Mouse (Mus musculus) heart, embryonic 13.5 days (tissue): ENCODE measurements around the gene Dnase1l1. TPM values are rescaled to one million over a fixed set of nuclear protein-coding genes. Genes with fewer than 3 reads are reported as not detected.
A peak's percentile ranks its signal among the peaks of the same experiment; 100 is the strongest.

Source experiments
- ATAC-seq: fragments of 200-750 bp; cut with Nextera tagmentation; 2 replicates; pipeline ENCODE4 v1.8.0; 2017; ENCODE audit warnings: moderate TSS enrichment; ENCODE audit not compliant: insufficient number of reproducible peaks, low FRiP score, low TSS enrichment; ENCODE audit errors: extremely low read depth
- H3K27ac ChIP-seq: fragments of 300-500 bp; sonication (generic); replicated peaks from 2 replicates; pipeline ENCODE4 v1.5.1; 2015; ENCODE audit warnings: moderate library complexity, mild to moderate bottlenecking, inconsistent platforms
- H3K27me3 ChIP-seq: fragments of 300-500 bp; sonication (generic); replicated peaks from 2 replicates; pipeline ENCODE4 v1.6.1; 2015; ENCODE audit warnings: mild to moderate bottlenecking, inconsistent platforms
- H3K36me3 ChIP-seq: fragments of 300-500 bp; sonication (generic); 2 replicates; pipeline ENCODE4 v1.6.1; 2015; ENCODE audit warnings: mild to moderate bottlenecking, inconsistent platforms
- H3K4me1 ChIP-seq: fragments of 300-500 bp; sonication (generic); 2 replicates; pipeline ENCODE4 v1.6.1; 2015; ENCODE audit warnings: inconsistent platforms
- H3K4me2 ChIP-seq: fragments of 300-500 bp; sonication (generic); 2 replicates; pipeline ENCODE4 v1.6.1; 2015; ENCODE audit warnings: inconsistent platforms, mild to moderate bottlenecking, moderate library complexity
- H3K4me3 ChIP-seq: fragments of 300-500 bp; sonication (generic); 2 replicates; pipeline ENCODE4 v1.5.1; 2015; ENCODE audit warnings: moderate library complexity, mild to moderate bottlenecking, inconsistent platforms
- H3K9ac ChIP-seq: fragments of 300-500 bp; sonication (generic); 2 replicates; pipeline ENCODE4 v1.6.1; 2015; ENCODE audit warnings: inconsistent platforms, mild to moderate bottlenecking, moderate library complexity
- H3K9me3 ChIP-seq: fragments of 300-500 bp; sonication (generic); 2 replicates; pipeline ENCODE4 v1.6.1; 2016; ENCODE audit warnings: inconsistent platforms
- WGBS: fragments of 180-500 bp; shearing (Covaris S2); methylation state at CpG from one replicate; pipeline ENCODE4 v1.1.7; 2015; ENCODE audit warnings: mixed read lengths; 5-methylcytosine and 5-hydroxymethylcytosine counted together
- polyA plus RNA-seq: library from polyadenylated mRNA; unstranded; fragments of >200 nt; fragmentation: Nextera tagmentation; extraction: Ambion mirVana; gene quantifications from 2 replicates; pipeline ENCODE4 v1.2.1, GENCODE M21; 2015

Dnase1l1 gene
- 9.9 and 13.4 TPM in 2 replicates for polyA plus RNA-seq

- H3K9ac ChIP-seq, result peak within 1 kb of the TSS; percentile 83
- H3K9me3 ChIP-seq, result no peaks in the 10 kb centered on the region
- WGBS, result 9% methylated on average over 16 of the region's 16 CpGs
- H3K27ac ChIP-seq, result peak within 1 kb of the TSS; percentile 91
- 0 out of 2 replicates have a peak, but pooled peaks cover 3% of the 10 kb centered on the region for H3K36me3 ChIP-seq
- peaks cover 14% of the 10 kb centered on the region for H3K4me1 ChIP-seq
- peak; percentile 81 for ATAC-seq
- H3K4me3 ChIP-seq, result peak within 1 kb of the TSS; percentile 68
- H3K4me2 ChIP-seq, result peak within 1 kb of the TSS; percentile 77
- no peaks in the 10 kb centered on the region for H3K27me3 ChIP-seq
Observed at GRCm38 (mm10) chrX:74281732-74282394, at the start of gene Dnase1l1, which contains the start of gene Taz. Gene Dnase1l1 (minus strand): TSS chrX:74282337. Gene Taz (plus strand): TSS chrX:74281912.

- H3K4me1 ChIP-seq, result peaks cover 19% of the 10 kb centered on the region
- H3K27me3 ChIP-seq, result no peaks in the 10 kb centered on the region
- H3K9ac ChIP-seq, result 0 out of 2 replicates have a peak overlapping the region, but pooled peaks have one; percentile 82
- 36% methylated on average over 2 of the region's 2 CpGs for WGBS
- H3K4me2 ChIP-seq, result peak overlapping the region; percentile 75
- H3K9me3 ChIP-seq, result no peaks in the 10 kb centered on the region
- 0 out of 2 replicates have a peak, but pooled peaks cover 6% of the 10 kb centered on the region for H3K36me3 ChIP-seq
- 0 out of 2 replicates have a peak overlapping the region, but pooled peaks have one; percentile 1 for H3K27ac ChIP-seq
- ATAC-seq, result no peak
- H3K4me3 ChIP-seq, result peak overlapping the region; percentile 54; the same call in 1 of the 2 replicates
Observed at GRCm38 (mm10) chrX:74330166-74330930, 48.2 kb upstream of the Dnase1l1 start.

- Histone ChIP-seq H3K9me3 (no peaks in the 10 kb centered on the region), H3K4me2 (peak overlapping the region; percentile 75), H3K9ac (peak overlapping the region; percentile 82), H3K4me3 (peak overlapping the region; percentile 54), H3K27ac (no peak overlapping the region), H3K4me1 (peaks cover 19% of the 10 kb centered on the region), H3K27me3 (no peaks in the 10 kb centered on the region), H3K36me3 (no peaks in the 10 kb centered on the region)
- 22% methylated on average over 10 of the region's 10 CpGs for WGBS
- ATAC-seq, result peak; percentile 7; the same call in 1 of the 2 replicates
Observed at GRCm38 (mm10) chrX:74329215-74329671, 47.1 kb upstream of the Dnase1l1 start.

GRCm38 (mm10) chrX:74328725-74329161 is 46.6 kb upstream of the Dnase1l1 start, which contains the start of gene Plxna3:
Gene Plxna3 (plus strand): TSS chrX:74329066.
- 11% methylated on average over 30 of the region's 30 CpGs for WGBS
- Histone ChIP-seq H3K4me3 (peak within 1 kb of the TSS; percentile 54), H3K9ac (peak within 1 kb of the TSS; percentile 82), H3K36me3 (no peaks in the 10 kb centered on the region), H3K27me3 (no peaks in the 10 kb centered on the region), H3K4me2 (peak within 1 kb of the TSS; percentile 75), H3K9me3 (no peaks in the 10 kb centered on the region), H3K27ac (peak within 1 kb of the TSS; percentile 70), H3K4me1 (peaks cover 19% of the 10 kb centered on the region)
- peak; percentile 80 for ATAC-seq

GRCm38 (mm10) chrX:74312540-74313464 is 30.7 kb upstream of the Dnase1l1 start, which contains the start of gene Fam50a:
Gene Fam50a (plus strand): TSS chrX:74313033.
- Histone ChIP-seq H3K4me3 (peak within 1 kb of the TSS; percentile 71), H3K4me1 (peaks cover 12% of the 10 kb centered on the region; the same call in 1 of the 2 replicates), H3K27ac (peak within 1 kb of the TSS; percentile 90), H3K9me3 (no peaks in the 10 kb centered on the region), H3K4me2 (peak within 1 kb of the TSS; percentile 79), H3K9ac (peak within 1 kb of the TSS; percentile 91), H3K36me3 (peaks cover 50% of the 10 kb centered on the region), H3K27me3 (no peaks in the 10 kb centered on the region)
- ATAC-seq, result peak; percentile 93
- WGBS, result 10% methylated on average over 44 of the region's 59 CpGs

GRCm38 (mm10) chrX:74304867-74305700 is 22.9 kb upstream of the Dnase1l1 start, which contains the start of gene Gdi1:
Gene Gdi1 (plus strand): TSS chrX:74304998.
- Histone ChIP-seq H3K9me3 (no peaks in the 10 kb centered on the region), H3K4me2 (peak within 1 kb of the TSS; percentile 78), H3K4me3 (peak within 1 kb of the TSS; percentile 66), H3K36me3 (peaks cover 77% of the 10 kb centered on the region), H3K9ac (peak within 1 kb of the TSS; percentile 89), H3K4me1 (peaks cover 9% of the 10 kb centered on the region), H3K27ac (peak within 1 kb of the TSS; percentile 96), H3K27me3 (no peaks in the 10 kb centered on the region)
- 7% methylated on average over 39 of the region's 41 CpGs for WGBS
- peak; percentile 55; the same call in 1 of the 2 replicates for ATAC-seq

- H3K27me3 ChIP-seq, result no peaks in the 10 kb centered on the region
- ATAC-seq, result no peak
- H3K9ac ChIP-seq, result no peak overlapping the region
- no peak overlapping the region for H3K27ac ChIP-seq
- no peak overlapping the region for H3K4me2 ChIP-seq
- peaks cover 53% of the 10 kb centered on the region for H3K36me3 ChIP-seq
- H3K9me3 ChIP-seq, result no peaks in the 10 kb centered on the region
- no peak overlapping the region for H3K4me3 ChIP-seq
- H3K4me1 ChIP-seq, result peaks cover 5% of the 10 kb centered on the region; the same call in 1 of the 2 replicates
- WGBS, result 68% methylated on average over 3 of the region's 3 CpGs
Observed at GRCm38 (mm10) chrX:74299721-74300120, 17.6 kb upstream of the Dnase1l1 start.

GRCm38 (mm10) chrX:74298348-74298747 is 16.2 kb upstream of the Dnase1l1 start:
- Histone ChIP-seq H3K4me3 (no peak overlapping the region), H3K9ac (no peak overlapping the region), H3K36me3 (peaks cover 45% of the 10 kb centered on the region), H3K9me3 (no peaks in the 10 kb centered on the region), H3K27ac (no peak overlapping the region), H3K4me1 (peaks cover 5% of the 10 kb centered on the region; the same call in 1 of the 2 replicates), H3K27me3 (no peaks in the 10 kb centered on the region), H3K4me2 (no peak overlapping the region)
- no peak for ATAC-seq
- WGBS, result 79% methylated on average over 1 of the region's 1 CpGs

- 10% methylated on average over 37 of the region's 37 CpGs for WGBS
- H3K9me3 ChIP-seq, result no peaks in the 10 kb centered on the region
- H3K36me3 ChIP-seq, result peaks cover 30% of the 10 kb centered on the region
- peak; percentile 94 for ATAC-seq
- peak within 1 kb of the TSS; percentile 75 for H3K4me2 ChIP-seq
- H3K4me3 ChIP-seq, result peak within 1 kb of the TSS; percentile 71
- H3K27me3 ChIP-seq, result no peaks in the 10 kb centered on the region
- H3K27ac ChIP-seq, result peak within 1 kb of the TSS; percentile 77
- H3K9ac ChIP-seq, result peak within 1 kb of the TSS; percentile 87
- H3K4me1 ChIP-seq, result peaks cover 5% of the 10 kb centered on the region; the same call in 1 of the 2 replicates
Observed at GRCm38 (mm10) chrX:74296538-74297448, 14.7 kb upstream of the Dnase1l1 start, which contains the start of gene Atp6ap1. Gene Atp6ap1 (plus strand): TSS chrX:74297097.
